Mouse (Mus musculus): ENCODE data around the gene Mlph. TPM values are rescaled to one million over a fixed set of nuclear protein-coding genes. Genes with fewer than 3 reads are reported as not detected.

The Mlph gene
- total and polyA plus RNA-seq, 3 experiments: not detected

DNA sequence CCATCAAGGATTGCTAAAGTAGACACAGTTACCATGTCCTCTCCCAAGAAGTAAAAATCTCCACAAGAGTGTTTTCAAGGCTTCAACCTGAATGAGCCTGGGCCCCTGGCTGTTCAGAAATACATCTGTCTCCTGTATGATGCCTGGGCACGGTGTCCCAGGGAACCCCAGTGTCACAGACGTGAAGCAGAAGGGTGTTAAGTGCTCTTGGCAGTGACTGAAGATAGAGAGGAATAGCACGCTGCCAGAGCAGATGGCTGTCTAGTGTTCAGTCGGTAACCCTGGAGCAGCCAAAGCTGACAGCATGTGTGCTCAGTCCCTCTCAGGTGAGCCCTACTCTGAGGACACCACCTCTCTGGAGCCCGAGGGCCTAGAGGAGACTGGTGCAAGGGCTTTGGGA, 18.1 kb downstream of the Mlph start:
- no peaks in the 10 kb centered on the region for H3K36me3 ChIP-seq (ENCODE audit: control insufficient read depth in 1 of 2, insufficient read depth in 2 of 2, low read length in 2 of 2)
- H3K4me1 ChIP-seq (ENCODE audit: control insufficient read depth in 1 of 2, insufficient read depth in 2 of 2, low read length in 2 of 2): no peaks in the 10 kb centered on the region
- H3K9ac ChIP-seq (ENCODE audit: control insufficient read depth, low read depth, low read length, poor library complexity, severe bottlenecking): no peak overlapping the region
- no peak overlapping the region for H3K4me3 ChIP-seq (ENCODE audit: control insufficient read depth in 1 of 2, insufficient read depth in 1 of 2, low read depth in 2 of 2, low read length in 2 of 2)
- H3K79me2 ChIP-seq (ENCODE audit: control insufficient read depth, insufficient read depth, low read length, poor library complexity): no peaks in the 10 kb centered on the region
- H3K27me3 ChIP-seq (ENCODE audit: control insufficient read depth in 1 of 2, insufficient read depth in 2 of 2, low read length in 2 of 2): no peaks in the 10 kb centered on the region; a peak in 1 of 4 replicates
- no peaks in the 10 kb centered on the region for H3K9me3 ChIP-seq (replicated peaks; ENCODE audit: insufficient read depth, low read length)
- no peak for TF ChIP-seq BHLHE40 (IDR thresholded peaks at IDR 0.05; ENCODE audit: borderline replicate concordance, low read depth, low read length)
- TF ChIP-seq MYB (IDR thresholded peaks at IDR 0.05; ENCODE audit: low read depth, low read length): no peak
- TF ChIP-seq MAX (IDR thresholded peaks at IDR 0.05; ENCODE audit: low read length): no peak
- no peak for TF ChIP-seq POLR2AphosphoS2 (IDR thresholded peaks at IDR 0.05; ENCODE audit: low read length)
- no peak for TF ChIP-seq ZMIZ1 (IDR thresholded peaks at IDR 0.05; ENCODE audit: low read depth, low read length)
- TF ChIP-seq CHD1 (IDR thresholded peaks at IDR 0.05; ENCODE audit: low read depth, low read length): no peak
- TF ChIP-seq USF2 (IDR thresholded peaks at IDR 0.05; ENCODE audit: borderline replicate concordance in 1 of 2, insufficient read depth in 1 of 2, low read depth in 1 of 2, low read length in 2 of 2): no peak
- no peak for TF ChIP-seq NRF1 (IDR thresholded peaks at IDR 0.05; ENCODE audit: insufficient read depth, low read depth, low read length, poor library complexity, severe bottlenecking)
- no peak for TF ChIP-seq USF1 (IDR thresholded peaks at IDR 0.05; ENCODE audit: low read depth, low read length)
- TF ChIP-seq MEF2A (IDR thresholded peaks at IDR 0.05; ENCODE audit: extremely low read depth, insufficient replicate concordance, low read depth, low read length, poor library complexity, severe bottlenecking): no peak
- no peak for TF ChIP-seq SMC3 (IDR thresholded peaks at IDR 0.05; ENCODE audit: low read depth, low read length)
- no peak overlapping the region for H3K27ac ChIP-seq (ENCODE audit: control insufficient read depth, low read depth, low read length)
- no peak for DNase-seq (ENCODE audit: low read depth, low spot score)

DNA sequence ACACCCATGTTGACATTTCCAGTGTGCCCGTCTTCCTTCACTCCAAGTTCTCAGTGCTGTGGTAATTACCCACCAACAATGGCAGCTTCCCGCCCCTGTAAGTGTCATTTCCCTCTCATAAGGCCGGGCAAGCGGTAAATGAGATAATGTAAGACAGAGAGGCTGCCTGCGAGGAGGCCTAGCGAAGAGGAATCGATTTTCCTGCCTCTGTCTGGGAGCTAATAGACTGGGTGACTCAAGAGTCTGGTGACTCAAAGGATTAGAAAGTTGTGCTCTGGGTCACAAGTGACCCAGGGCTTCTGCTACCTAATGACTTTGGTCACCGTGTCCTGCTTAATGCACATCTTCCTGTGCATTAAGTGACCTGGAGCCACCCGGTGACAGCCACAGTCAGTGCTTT, 22.1 kb downstream of the Mlph start:
- no peak for DNase-seq (ENCODE audit: low read depth, low spot score)
- H3K4me1 ChIP-seq (ENCODE audit: control insufficient read depth in 1 of 2, insufficient read depth in 2 of 2, low read length in 2 of 2): no peaks in the 10 kb centered on the region
- H3K36me3 ChIP-seq (ENCODE audit: control insufficient read depth in 1 of 2, insufficient read depth in 2 of 2, low read length in 2 of 2): no peaks in the 10 kb centered on the region
- no peaks in the 10 kb centered on the region for H3K79me2 ChIP-seq (ENCODE audit: control insufficient read depth, insufficient read depth, low read length, poor library complexity)
- no peaks in the 10 kb centered on the region for H3K9me3 ChIP-seq (replicated peaks; ENCODE audit: insufficient read depth, low read length)
- no peak overlapping the region for H3K27ac ChIP-seq (ENCODE audit: control insufficient read depth, low read depth, low read length)
- TF ChIP-seq USF1 (IDR thresholded peaks at IDR 0.05; ENCODE audit: low read depth, low read length) (no peak), SMC3 (IDR thresholded peaks at IDR 0.05; ENCODE audit: low read depth, low read length) (no peak), MYC (IDR thresholded peaks at IDR 0.05; ENCODE audit: low read depth, low read length) (no peak), TCF12 (IDR thresholded peaks at IDR 0.05; ENCODE audit: low read depth, low read length) (no peak), ZKSCAN1 (IDR thresholded peaks at IDR 0.05; ENCODE audit: low read depth, low read length) (no peak), USF2 (IDR thresholded peaks at IDR 0.05; ENCODE audit: borderline replicate concordance in 1 of 2, insufficient read depth in 1 of 2, low read depth in 1 of 2, low read length in 2 of 2) (no peak), MXI1 (IDR thresholded peaks at IDR 0.05; ENCODE audit: low read depth, low read length) (no peak), POLR2AphosphoS2 (IDR thresholded peaks at IDR 0.05; ENCODE audit: low read length) (no peak), SIN3A (IDR thresholded peaks at IDR 0.05; ENCODE audit: low read length) (no peak), EP300 (IDR thresholded peaks at IDR 0.05; ENCODE audit: low read depth in 1 of 2, low read length in 2 of 2) (no peak), NELFE (IDR thresholded peaks at IDR 0.05; ENCODE audit: low read depth, low read length) (no peak), CTCF (IDR thresholded peaks at IDR 0.05 in 2 of 3, conservative IDR thresholded peaks at IDR 0.05 in 1 of 3; ENCODE audit: control insufficient read depth in 1 of 3, insufficient read depth in 1 of 3, low read depth in 2 of 3, low read length in 3 of 3, poor library complexity in 1 of 3, severe bottlenecking in 1 of 3) (no peak), CHD2 (IDR thresholded peaks at IDR 0.05; ENCODE audit: low read length) (no peak), UBTF (IDR thresholded peaks at IDR 0.05; ENCODE audit: borderline replicate concordance, insufficient read depth, low read depth, low read length) (no peak), ZC3H11A (IDR thresholded peaks at IDR 0.05; ENCODE audit: low read depth, low read length) (no peak), KAT2A (conservative IDR thresholded peaks at IDR 0.05; ENCODE audit: low read depth, low read length) (no peak), RAD21 (IDR thresholded peaks at IDR 0.05; ENCODE audit: low read depth, low read length) (no peak), GATA1 (IDR thresholded peaks at IDR 0.05; ENCODE audit: low read depth, low read length) (no peak), TBP (IDR thresholded peaks at IDR 0.05; ENCODE audit: low read depth, low read length) (no peak)
- H3K4me3 ChIP-seq (ENCODE audit: control insufficient read depth in 1 of 2, insufficient read depth in 1 of 2, low read depth in 2 of 2, low read length in 2 of 2): no peak overlapping the region
- no peaks in the 10 kb centered on the region; a peak in 1 of 4 replicates for H3K27me3 ChIP-seq (ENCODE audit: control insufficient read depth in 1 of 2, insufficient read depth in 2 of 2, low read length in 2 of 2)
- no peak overlapping the region for H3K9ac ChIP-seq (ENCODE audit: control insufficient read depth, low read depth, low read length, poor library complexity, severe bottlenecking)

All from MEL (cell line).